Mouse (Mus musculus): ENCODE results near the gene Akr1c13.

Gene Akr1c13

DNA sequence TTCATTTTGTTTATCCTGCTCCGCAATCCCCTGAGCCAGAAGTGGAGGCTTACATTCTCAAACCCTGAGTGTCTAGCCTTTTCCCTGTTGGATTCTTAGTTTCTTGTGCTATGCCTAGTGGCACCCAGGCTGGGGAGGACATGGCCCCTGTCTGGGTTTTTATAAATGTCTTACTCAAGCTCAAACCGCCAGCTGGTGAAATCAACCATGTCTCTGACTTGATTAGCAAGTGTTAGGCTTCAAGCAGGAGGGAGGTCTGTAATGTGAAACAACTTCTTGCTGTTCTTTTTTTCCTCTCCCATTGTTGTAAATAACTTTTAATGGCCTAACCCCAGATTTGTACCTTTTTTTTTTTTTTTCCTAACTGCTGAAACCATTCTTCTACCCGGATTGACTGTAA is 58.4 kb downstream of the Akr1c13 start:
- no peak for DNase-seq

Data from right cerebral cortex, postnatal 25 days (tissue).